Mouse (Mus musculus): ENCODE measurements around the gene Mb.

Mb gene

GRCm38 (mm10) chr15:76979799-76980198 is 70.7 kb downstream of the Mb start:
- DNase-seq (ENCODE audit: low read depth, low spot score): no peak

GRCm38 (mm10) chr15:76976619-76977018 is 73.9 kb downstream of the Mb start:
- DNase-seq (ENCODE audit: low read depth, low spot score): no peak

GRCm38 (mm10) chr15:76973855-76974651 is 76.4 kb downstream of the Mb start:
- peak; percentile 77 for DNase-seq (ENCODE audit: low read depth, low spot score)

GRCm38 (mm10) chr15:76973272-76973854 is 77.1 kb downstream of the Mb start:
- no peak for DNase-seq (ENCODE audit: low read depth, low spot score)

- no peak for DNase-seq (ENCODE audit: low read depth, low spot score)
Observed at GRCm38 (mm10) chr15:76972661-76973060, 77.8 kb downstream of the Mb start.
